Mouse (Mus musculus) mature B cell (primary cell): Measurements from ENCODE around the gene Auh.

Experiments used
- in situ Hi-C: fragments of 300-500 bp; cut with MboI; formaldehyde crosslinking; loops from 2 replicates; pipeline ENCODE4 v1.14.3; 2019

Auh gene

GRCm38 (mm10) chr13:52924457-52924856, 5.0 kb downstream of the Auh start:
- in situ Hi-C loops: no loop called here

- in situ Hi-C loops: no loop called here
Measured at GRCm38 (mm10) chr13:52921966-52922365, 7.5 kb downstream of the Auh start.

GRCm38 (mm10) chr13:52921065-52921825, 8.2 kb downstream of the Auh start:
- in situ Hi-C loops: no loop called here

GRCm38 (mm10) chr13:52919790-52920352, 9.6 kb downstream of the Auh start:
- in situ Hi-C loops: no loop called here

GRCm38 (mm10) chr13:52918333-52918732, 11.1 kb downstream of the Auh start:
- in situ Hi-C loops: no loop called here

GRCm38 (mm10) chr13:52914591-52915110, 14.8 kb downstream of the Auh start:
- in situ Hi-C loops: no loop called here

DNA sequence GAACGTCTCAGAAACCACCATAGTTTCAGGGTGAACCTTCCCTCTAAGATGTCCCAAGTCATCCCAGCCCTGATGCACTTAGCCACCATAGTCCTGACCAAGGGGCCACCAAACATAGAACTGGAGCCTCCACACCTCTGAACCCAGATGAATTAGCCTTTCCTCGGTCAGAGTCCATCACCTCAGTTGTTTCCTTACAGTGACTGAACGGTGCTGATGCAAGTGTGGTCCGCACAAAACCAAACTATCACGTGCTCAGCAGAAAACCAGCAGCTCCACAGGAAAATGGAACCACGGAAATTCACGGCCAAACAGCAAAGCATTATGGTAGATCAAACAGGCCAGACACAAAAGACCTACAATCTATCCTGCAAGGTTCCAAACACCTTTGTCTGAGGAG, 15.6 kb downstream of the Auh start:
- in situ Hi-C loops: no loop called here

GRCm38 (mm10) chr13:52912495-52912894, 17.0 kb downstream of the Auh start:
- in situ Hi-C loops: no loop called here

- in situ Hi-C loops: no loop called here
Measured at GRCm38 (mm10) chr13:52911259-52911658, 18.2 kb downstream of the Auh start.

DNA sequence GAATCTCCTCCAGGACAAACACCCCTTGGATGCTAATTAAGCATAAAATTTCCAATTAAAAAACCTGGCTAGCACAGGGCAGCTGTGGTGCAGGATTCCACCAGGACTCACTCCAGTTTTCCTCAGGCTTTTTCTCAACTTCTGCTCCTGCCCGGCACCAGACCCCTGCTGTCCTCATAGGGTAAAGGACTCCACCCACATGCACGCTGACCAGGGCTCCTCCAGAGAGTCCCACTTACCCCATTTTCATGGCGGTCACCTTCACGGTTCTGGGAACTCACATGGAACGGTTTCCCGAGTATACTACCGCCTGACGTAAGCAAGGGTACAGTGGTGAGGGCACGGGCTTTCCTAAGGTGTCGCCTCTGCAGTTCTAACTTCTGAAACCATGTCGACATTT, 23.2 kb downstream of the Auh start:
- in situ Hi-C loops: no loop called here

DNA sequence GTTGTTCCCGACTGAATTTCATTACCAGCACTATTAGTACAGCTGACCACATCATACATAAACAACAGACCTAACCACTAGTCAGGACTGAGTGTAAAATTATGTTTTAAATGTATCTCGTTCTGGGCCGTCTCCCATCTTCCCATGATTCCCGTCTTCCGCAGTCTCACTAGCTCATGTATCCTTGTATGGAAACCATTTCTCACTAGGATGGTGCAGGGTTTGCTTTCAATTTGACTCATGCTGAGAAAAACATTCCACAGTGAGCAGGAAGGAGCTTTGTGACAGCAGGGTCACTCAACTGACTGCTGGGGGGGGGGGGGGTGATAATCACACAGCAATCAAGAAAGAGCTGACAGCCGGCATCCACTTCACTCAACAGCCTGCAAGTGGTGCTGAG, 25.3 kb downstream of the Auh start:
- in situ Hi-C loops: no loop called here

DNA sequence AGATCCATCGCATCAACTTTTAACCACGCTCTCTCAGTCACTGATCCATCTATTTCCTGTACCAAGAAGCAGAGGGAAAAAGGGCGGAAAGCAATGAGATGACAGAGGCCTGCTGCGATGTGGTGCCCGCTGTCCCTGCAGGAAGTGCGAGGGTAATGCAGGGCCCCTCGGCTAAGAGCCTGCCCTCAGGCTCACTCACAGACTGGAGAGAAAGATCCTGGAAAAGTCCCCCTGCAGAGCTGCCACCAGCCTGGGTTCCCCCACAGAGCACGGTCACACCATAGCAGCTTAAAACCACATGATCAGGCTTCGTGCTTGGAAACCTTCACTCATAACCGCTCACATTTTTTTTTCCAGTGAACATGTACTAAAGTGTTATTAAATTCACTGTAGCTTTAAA, 25.7 kb downstream of the Auh start:
- in situ Hi-C loops: no loop called here

GRCm38 (mm10) chr13:52902517-52902916, 27.0 kb downstream of the Auh start:
- in situ Hi-C loops: no loop called here

DNA sequence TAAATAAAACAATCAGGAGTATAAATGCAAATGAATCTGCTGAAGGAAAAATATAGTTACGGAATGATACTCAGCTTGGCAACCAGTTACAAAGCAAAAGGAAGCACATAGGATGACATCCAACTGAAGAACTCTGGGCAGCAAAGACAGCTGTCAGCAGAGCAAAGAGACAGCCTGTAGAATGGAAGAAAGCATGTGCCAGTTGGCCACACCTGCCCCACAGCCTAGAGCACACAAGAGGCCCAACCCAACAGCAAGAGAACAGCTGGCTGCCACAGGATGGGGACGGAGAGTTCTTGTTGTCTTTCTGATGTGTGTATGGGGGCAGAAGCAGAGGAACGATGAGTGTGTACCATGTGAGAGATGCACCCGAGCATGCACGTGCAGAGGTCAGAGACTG, 29.8 kb downstream of the Auh start:
- in situ Hi-C loops: no loop called here

DNA sequence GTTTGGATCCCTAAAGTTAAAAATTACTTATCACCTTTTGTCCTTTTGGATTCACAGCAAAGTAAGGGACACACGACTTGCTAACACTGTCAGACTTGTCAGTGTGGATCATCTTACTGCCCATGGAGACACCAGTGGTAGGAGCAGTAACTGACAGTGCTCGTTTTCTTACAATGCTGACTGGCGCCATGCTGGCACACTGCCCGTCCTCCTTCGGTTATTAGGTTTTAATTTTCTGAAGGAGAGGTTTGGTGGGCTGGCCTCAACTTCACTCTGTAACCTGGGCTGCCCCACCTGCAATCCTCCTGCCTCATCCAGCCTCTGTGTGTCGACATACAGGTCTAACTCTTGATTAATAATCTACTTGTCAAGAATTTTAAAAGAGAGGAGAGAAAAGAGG, 31.7 kb downstream of the Auh start:
- in situ Hi-C loops: no loop called here

GRCm38 (mm10) chr13:52892791-52893190, 36.7 kb downstream of the Auh start:
- in situ Hi-C loops: no loop called here

GRCm38 (mm10) chr13:52892065-52892503, 37.4 kb downstream of the Auh start:
- in situ Hi-C loops: no loop called here

DNA sequence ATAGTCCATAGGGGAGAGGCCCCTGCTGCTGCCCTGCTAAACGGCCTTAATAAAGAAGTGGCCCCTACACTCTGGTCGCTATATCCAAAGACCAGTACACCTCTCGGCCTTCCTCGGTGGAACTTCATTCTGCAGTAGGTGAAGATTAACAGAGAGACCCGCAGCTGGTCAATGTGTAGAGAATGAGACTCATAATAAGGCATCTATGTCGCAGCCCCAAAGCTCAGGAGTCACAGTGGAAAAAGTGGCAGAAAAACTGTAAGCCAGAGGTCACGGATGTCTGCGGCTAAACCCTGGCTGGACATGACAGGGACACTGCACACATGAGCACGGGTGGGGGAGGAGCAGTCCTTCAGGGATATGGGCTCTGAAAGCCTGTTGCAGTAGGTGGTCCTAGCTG, 39.2 kb downstream of the Auh start:
- in situ Hi-C loops: no loop called here

- in situ Hi-C loops: no loop called here
Measured at GRCm38 (mm10) chr13:52886779-52887178, 42.7 kb downstream of the Auh start.

GRCm38 (mm10) chr13:52883960-52884326, 45.5 kb downstream of the Auh start:
- in situ Hi-C loops: no loop called here

DNA sequence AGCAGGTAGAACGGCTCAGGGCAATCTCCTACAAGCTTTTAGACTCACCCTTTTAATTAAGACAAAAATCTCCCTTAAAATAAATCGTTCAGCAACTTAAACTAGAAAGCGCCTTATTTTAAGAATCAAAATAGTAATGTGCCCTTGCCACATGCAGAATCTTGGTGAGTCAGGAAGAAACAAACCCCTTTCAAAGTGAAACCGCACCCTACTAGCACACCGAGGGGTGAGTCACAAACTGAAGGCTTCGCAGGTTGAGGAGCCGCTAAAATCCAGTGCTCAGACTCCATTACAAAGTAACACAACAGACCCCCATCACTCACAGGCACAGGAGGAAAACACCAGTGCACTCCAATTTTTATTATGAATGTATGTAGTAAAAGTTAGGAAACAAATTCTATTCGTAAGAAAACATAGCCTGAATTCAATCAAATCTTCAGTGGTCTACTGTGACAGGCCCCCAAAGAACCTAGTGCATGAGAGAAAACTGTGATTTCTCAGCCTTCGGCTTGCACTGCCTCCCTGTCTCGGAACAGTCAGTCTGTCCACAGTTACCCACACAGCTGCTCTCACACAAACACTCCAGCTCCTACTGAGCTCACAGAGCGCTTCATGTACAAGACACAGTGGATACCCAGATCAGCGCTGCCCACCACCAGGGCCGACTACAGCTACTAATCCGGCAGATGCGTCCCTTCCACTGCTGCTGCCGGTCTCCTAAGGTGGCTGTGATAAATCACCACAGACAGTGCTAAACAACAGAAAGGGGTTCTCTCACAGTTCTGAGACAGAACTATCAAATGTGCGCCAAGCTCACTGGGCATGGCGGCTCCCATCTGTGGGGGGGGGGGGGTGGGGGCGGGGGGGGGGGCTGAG, 46.2 kb downstream of the Auh start:
- in situ Hi-C loops: no loop called here

GRCm38 (mm10) chr13:52880386-52880785, 49.1 kb downstream of the Auh start:
- in situ Hi-C loops: no loop called here

DNA sequence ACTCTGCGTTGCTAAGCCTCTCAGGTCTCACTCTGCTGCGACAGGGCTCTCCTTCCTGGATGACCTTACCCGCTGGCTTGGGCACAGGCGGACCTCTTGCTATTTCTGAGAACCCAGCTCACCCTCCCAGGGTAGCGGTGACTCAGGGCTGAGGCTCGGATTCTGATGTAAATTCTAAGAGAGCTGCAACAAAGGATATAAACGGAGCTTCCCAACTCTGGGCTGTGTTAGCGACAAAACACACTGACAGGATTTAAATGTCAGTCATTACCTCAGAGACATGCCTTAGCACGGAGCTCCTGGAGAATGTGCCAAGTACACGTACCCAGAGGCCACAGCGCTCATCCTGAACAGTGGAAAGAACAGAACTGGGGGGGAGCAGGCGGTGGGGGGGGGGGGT, 49.6 kb downstream of the Auh start:
- in situ Hi-C loops: no loop called here
